Mouse (Mus musculus): ENCODE measurements at regions not wholly inside any gene's neighbourhood (a gene's known extent, or its start where the extent isn't known, plus 50 kb on each side); places are given as distances from the start of the nearest gene placed in this dataset.

GRCm38 (mm10) chr10:19117071-19117605 is 101.7 kb upstream of the Tnfaip3 start:
- no peak for TF ChIP-seq GATA1 (IDR thresholded peaks at IDR 0.05; ENCODE audit: borderline replicate concordance, low read length)
- no peak for TF ChIP-seq FLI1 (IDR thresholded peaks at IDR 0.05; ENCODE audit: low read length)
